Mouse (Mus musculus) B cell, adult 2 months (primary cell): ENCODE measurements around the gene Rasgef1c.

Experiments used
- DNase-seq, 2 experiments: peaks; one replicate each; pipeline ENCODE4 v3.0.0; 2022

The Rasgef1c gene

GRCm38 (mm10) chr11:49927169-49927568 lies 25.5 kb downstream of the Rasgef1c start:
- DNase-seq, result no peak

GRCm38 (mm10) chr11:49927670-49928069 lies 26.0 kb downstream of the Rasgef1c start:
- no peak for DNase-seq

- DNase-seq, result no peak
Measured at GRCm38 (mm10) chr11:49931037-49931625, 29.5 kb downstream of the Rasgef1c start.

- no peak for DNase-seq
Measured at GRCm38 (mm10) chr11:49931853-49932252, 30.2 kb downstream of the Rasgef1c start.

- DNase-seq, result no peak
Measured at GRCm38 (mm10) chr11:49933811-49934210, 32.2 kb downstream of the Rasgef1c start.

- no peak for DNase-seq
Measured at GRCm38 (mm10) chr11:49934322-49934721, 32.7 kb downstream of the Rasgef1c start.

- no peak for DNase-seq
Measured at GRCm38 (mm10) chr11:49936458-49936857, 34.8 kb downstream of the Rasgef1c start.

- no peak for DNase-seq
Measured at GRCm38 (mm10) chr11:49937779-49938178, 36.1 kb downstream of the Rasgef1c start.

- DNase-seq, result no peak
Measured at GRCm38 (mm10) chr11:49938258-49939164, 36.9 kb downstream of the Rasgef1c start.

GRCm38 (mm10) chr11:49942841-49943240 lies 41.2 kb downstream of the Rasgef1c start:
- DNase-seq, result no peak

GRCm38 (mm10) chr11:49943901-49944300 lies 42.3 kb downstream of the Rasgef1c start:
- peak in 1 of 2 experiments; percentile 13 for DNase-seq

- DNase-seq, result no peak
Measured at GRCm38 (mm10) chr11:49945726-49946125, 44.1 kb downstream of the Rasgef1c start.

- DNase-seq, result no peak
Measured at GRCm38 (mm10) chr11:49949839-49950238, 48.2 kb downstream of the Rasgef1c start.

GRCm38 (mm10) chr11:49953616-49954015 lies 52.0 kb downstream of the Rasgef1c start:
- DNase-seq, result no peak

- peak; percentile 67 to 70 for DNase-seq
Measured at GRCm38 (mm10) chr11:49955577-49956261, 54.1 kb downstream of the Rasgef1c start.

GRCm38 (mm10) chr11:49958017-49958416 lies 56.4 kb downstream of the Rasgef1c start:
- no peak for DNase-seq

- peak; percentile 77 for DNase-seq
Measured at GRCm38 (mm10) chr11:49961098-49961740, 59.6 kb downstream of the Rasgef1c start.

- no peak for DNase-seq
Measured at GRCm38 (mm10) chr11:49965320-49965719, 63.7 kb downstream of the Rasgef1c start.

GRCm38 (mm10) chr11:49969692-49970091 lies 68.1 kb downstream of the Rasgef1c start:
- no peak for DNase-seq

- no peak for DNase-seq
Measured at GRCm38 (mm10) chr11:49973657-49974340, 72.2 kb downstream of the Rasgef1c start.

- no peak for DNase-seq
Measured at GRCm38 (mm10) chr11:49974675-49975074, 73.0 kb downstream of the Rasgef1c start.

- DNase-seq, result no peak
Measured at GRCm38 (mm10) chr11:49977963-49978568, 76.4 kb downstream of the Rasgef1c start.
